Mouse (Mus musculus): ENCODE measurements around the gene Rnf216.

Gene Rnf216

GRCm38 (mm10) chr5:142998171-142998570 is 114.6 kb downstream of the Rnf216 start:
- no peak for DNase-seq

- DNase-seq = no peak
Observed at GRCm38 (mm10) chr5:142997526-142997925, 115.3 kb downstream of the Rnf216 start.

GRCm38 (mm10) chr5:142994746-142995145 is 118.0 kb downstream of the Rnf216 start:
- DNase-seq = no peak

- DNase-seq = no peak
Observed at GRCm38 (mm10) chr5:142989167-142989566, 123.6 kb downstream of the Rnf216 start.

GRCm38 (mm10) chr5:142988520-142988919 is 124.3 kb downstream of the Rnf216 start:
- DNase-seq = no peak

- DNase-seq = no peak
Observed at GRCm38 (mm10) chr5:142984271-142984670, 128.5 kb downstream of the Rnf216 start.

DNA sequence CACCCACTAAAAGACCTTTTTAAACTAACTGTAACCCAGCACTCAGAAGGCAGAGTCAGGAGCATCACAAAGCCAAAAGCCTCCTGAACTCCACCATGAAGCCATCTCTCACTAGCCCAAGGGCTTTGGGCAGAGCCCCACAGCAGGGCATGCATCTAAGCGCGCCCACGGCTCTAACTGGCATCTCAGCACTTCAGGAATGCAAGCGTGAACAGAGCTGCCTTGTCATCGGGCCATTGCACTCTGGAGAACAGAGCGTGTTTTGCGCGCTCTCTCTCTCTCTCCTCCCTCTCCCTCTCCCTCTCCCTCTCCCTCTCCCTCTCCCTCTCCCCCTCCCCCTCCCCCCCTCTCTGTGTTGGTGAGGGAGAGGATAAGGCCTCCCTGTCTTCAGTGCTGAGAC is 129.6 kb downstream of the Rnf216 start:
- DNase-seq = no peak

DNA sequence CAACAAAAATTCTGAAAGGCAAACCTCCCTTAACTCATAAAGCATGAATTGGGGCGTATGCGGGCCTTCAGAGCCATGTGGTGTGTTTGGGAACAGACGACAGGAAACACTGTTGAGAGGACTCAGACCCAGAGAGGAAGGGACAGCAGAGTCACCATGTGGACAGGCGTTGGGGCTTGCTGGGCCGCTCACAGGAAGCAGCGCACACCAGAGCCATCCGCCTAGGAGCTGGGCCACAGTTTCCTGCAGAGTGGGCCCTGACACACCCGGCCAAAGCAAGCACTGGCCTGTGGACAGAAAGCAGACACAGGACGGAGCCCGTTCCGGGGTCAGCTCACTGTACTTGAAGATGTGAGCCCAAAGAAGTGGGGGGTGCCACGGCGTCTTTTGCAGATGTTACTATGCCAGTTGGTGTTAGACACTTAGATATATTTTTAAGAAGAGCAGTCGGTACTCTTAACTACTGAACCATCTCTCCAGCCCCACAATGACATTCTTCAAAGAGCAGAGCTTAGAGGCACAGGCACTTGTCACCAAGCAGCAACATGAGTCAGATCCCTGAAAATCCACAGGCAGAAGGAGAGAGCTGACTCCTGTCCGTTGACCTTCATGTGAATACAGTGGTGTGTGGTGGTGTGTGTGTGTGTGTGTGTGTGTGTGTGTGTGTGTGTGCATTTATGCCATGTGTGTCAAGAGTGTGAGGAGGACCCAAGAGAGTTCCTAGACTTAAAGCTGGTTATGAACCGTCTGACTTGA is 130.6 kb downstream of the Rnf216 start:
- no peak for DNase-seq

DNA sequence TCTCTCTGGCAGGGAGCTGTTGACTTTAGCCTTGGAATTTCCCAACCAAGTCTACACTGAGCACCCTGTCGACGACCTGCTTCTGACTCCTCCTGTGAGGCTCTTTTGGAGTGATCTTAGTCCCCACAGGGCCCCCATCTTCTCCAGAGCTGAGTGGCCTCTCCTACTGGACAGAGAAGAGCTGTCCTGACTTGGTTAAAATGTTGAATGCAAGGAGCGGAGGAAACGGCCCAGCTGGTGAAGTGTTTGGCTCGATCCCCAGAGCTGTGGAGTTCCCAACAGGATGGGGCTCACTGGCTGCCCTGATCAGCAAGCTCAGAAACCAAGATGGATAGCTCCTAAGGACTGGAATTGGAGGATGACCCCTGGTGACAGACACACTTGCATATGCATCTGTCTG is 136.3 kb downstream of the Rnf216 start:
- DNase-seq = no peak

GRCm38 (mm10) chr5:142974598-142975121 is 138.1 kb downstream of the Rnf216 start:
- DNase-seq = peak; percentile 32

- no peak for DNase-seq
Observed at GRCm38 (mm10) chr5:142973971-142974370, 138.8 kb downstream of the Rnf216 start.

DNA sequence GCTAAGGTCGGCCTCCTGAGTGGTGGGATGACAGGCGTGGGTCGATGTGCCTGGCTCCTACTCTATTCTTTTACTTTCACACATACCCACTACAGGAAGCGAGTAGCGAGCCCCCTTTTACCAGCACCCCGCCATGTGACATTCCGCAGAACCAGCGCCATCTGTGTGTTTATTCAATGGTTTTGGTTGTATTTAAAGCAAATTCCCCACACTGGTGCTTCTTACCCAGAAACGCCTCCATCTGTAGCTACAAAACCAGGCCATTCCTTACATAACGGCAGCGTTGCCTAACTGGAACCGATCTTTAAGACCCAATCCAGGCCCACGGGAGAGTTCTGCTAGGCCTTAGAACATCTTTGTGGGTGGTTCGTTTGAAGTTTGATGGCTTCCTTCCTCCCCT is 144.4 kb downstream of the Rnf216 start:
- no peak for DNase-seq

DNA sequence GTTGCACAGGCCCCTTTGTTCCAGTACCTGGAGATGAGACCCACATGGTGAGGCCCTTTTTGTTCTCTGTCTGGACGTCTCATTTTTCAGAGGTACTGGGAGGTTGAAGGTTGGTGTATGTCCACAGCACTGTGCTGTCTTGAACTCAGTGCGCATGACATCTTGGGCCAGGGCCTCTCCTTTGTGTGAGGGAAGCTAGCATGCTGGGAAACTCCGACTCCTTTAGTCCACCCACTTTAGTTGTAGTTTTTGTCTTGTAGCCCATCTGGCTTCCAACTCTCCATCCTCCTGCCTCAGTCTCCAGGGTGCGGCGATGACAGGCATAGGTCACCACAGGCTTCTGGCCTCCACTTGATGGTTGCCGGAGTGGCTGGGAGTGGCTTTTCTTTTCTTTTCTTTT is 148.1 kb downstream of the Rnf216 start:
- no peak for DNase-seq

- no peak for DNase-seq
Observed at GRCm38 (mm10) chr5:142963705-142964494, 148.9 kb downstream of the Rnf216 start.

DNA sequence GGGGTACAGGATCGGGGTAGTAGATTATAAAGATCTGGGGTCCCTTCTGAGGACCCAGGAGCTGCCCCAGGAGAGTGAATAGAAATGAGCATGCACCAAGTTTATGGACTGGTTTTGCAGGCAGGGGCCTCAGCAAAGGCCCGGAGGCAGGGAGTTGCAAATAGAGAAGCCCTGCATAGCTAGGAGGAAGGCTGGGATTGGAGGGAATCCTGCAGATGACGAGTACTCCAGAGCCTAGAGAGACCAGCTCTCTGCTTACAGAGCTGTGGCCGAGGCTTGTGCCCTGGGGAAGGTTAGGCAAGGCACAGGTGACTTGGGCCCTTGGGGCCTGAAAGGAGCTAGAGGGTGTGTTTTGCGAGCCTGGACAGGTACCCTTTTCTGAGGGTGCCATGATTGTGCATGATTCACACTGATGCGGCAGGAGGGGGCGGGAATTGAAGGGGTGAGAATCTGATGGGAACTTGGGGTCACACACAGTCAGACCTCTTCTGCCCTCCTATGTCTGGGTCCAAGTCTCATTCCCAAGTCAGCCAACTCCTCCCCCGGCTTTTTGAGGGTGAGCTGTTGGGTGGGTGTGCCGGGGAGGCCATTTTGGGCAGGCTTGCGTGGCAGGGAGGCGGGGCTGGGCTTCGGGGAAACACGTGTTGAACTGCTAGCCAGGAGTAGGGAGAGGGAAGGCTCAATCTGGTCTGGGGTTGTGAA is 149.6 kb downstream of the Rnf216 start:
- no peak for DNase-seq

DNA sequence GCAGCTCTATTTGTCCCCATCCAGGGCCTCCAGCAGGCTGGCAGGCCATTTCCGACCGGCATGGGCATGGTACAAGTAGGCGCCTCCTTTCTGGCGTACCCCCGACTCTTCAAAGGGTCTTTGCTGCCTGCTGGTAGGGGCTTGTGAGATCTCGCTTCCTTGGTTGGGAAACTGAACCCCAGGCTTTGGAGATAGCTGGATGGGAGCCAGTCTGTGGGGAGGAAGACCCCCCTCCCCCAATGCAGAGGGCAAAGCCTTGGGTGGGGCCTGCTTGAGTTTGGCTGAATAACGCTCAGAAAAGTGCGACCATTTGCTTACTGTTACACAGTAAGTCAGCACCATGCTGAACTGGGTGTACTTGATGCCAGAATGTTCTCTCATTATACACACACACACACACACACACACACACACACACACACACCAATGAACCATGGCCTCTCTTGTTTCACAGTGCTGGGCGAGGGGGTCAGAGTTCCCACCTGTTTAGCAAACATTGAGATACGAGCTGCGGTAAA is 150.3 kb downstream of the Rnf216 start:
- no peak for DNase-seq

GRCm38 (mm10) chr5:142961881-142962443 is 150.8 kb downstream of the Rnf216 start:
- no peak for DNase-seq

DNA sequence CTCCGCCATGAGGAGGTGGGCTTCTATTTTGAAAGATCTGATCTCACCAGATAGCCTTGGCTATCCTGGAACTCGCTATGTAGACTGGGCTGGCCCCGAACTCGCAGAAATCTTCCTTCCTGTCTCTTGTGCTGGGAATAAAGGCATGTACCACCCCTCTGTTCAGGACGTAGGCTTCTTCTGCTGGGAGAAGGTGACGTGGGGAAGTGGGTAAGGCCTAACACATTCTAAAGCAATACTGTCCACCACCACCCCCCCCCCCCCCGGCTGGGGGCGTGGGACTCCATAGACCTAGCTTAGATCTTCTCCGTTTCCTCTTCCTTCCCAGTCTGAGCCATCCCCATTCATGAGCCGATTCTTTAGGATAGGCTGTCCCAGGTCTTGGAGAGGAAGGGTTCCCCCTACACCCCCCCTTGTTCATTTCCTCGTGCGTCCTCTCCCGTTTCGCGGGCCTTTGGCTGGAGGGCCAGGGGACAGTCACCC is 151.4 kb downstream of the Rnf216 start:
- no peak for DNase-seq

GRCm38 (mm10) chr5:142960775-142961271 is 152.0 kb downstream of the Rnf216 start:
- no peak for DNase-seq

GRCm38 (mm10) chr5:142959576-142960556 is 152.9 kb downstream of the Rnf216 start, which contains the start of gene Fscn1:
Gene Fscn1, plus strand, starts transcription at chr5:142960343.
- DNase-seq = peak; percentile 83

DNA sequence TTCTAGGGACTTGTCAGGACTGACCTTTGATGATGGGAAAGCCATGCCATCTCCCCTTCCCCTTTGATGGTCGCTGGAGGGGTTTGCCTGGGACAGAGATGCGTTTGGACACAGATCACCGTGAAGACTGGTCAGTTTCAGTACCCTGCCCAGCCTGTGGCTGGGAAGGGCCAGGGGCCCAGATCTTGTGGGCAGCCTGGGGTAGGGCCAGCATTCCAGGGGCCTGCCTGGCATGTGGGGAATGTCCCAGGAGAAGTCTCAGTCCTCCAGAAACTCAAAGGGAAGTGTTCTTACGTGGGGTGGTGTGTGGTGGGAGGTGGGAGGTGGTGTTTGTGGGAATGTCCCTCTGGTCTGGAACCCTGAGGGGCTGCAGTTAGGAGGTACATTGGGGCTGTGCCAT is 153.6 kb downstream of the Rnf216 start:
- no peak for DNase-seq
